Mouse (Mus musculus): ENCODE measurements around the gene Olfr588-ps1.
"Not testable (repeated sequence)": the region's sequence is repeated elsewhere in the genome, so short reads cannot be mapped to it uniquely, and the experiment has no call there.

- not testable (repeated sequence) for TF ChIP-seq CTCF (IDR thresholded peaks at IDR 0.05; ENCODE audit: borderline replicate concordance, control insufficient read depth, extremely low read depth, insufficient read depth, low read length, poor library complexity); POLR2A (IDR thresholded peaks at IDR 0.05; ENCODE audit: control insufficient read depth, extremely low read depth, insufficient read depth, low read length, poor library complexity)
These were observed 43.8 kb downstream of the Olfr588-ps1 start, which contains the start of gene Olfr592 for GRCm38 (mm10) chr7:103184503-103184902.
